Mouse (Mus musculus) forebrain, embryonic 13.5 days (tissue): ENCODE measurements at regions not wholly inside any gene's neighbourhood (a gene's known extent, or its start where the extent isn't known, plus 50 kb on each side); places are given as distances from the start of the nearest gene placed in this dataset.

Experiments used
- ATAC-seq: fragments of 200-750 bp; cut with Nextera tagmentation; 2 replicates; pipeline ENCODE4 v1.8.0; 2017
- H3K27ac ChIP-seq: fragments of 300-500 bp; sonication (generic); 2 replicates; pipeline ENCODE4 v1.5.1; 2015; ENCODE audit warnings: inconsistent platforms, mild to moderate bottlenecking, moderate library complexity
- H3K27me3 ChIP-seq: fragments of 300-500 bp; sonication (generic); 2 replicates; pipeline ENCODE4 v1.6.1; 2015; ENCODE audit warnings: mild to moderate bottlenecking, inconsistent platforms
- H3K36me3 ChIP-seq: fragments of 300-500 bp; sonication (generic); 2 replicates; pipeline ENCODE4 v1.6.1; 2015; ENCODE audit warnings: mild to moderate bottlenecking, inconsistent platforms; ENCODE audit not compliant: poor library complexity, severe bottlenecking
- H3K4me1 ChIP-seq: fragments of 300-500 bp; sonication (generic); 2 replicates; pipeline ENCODE4 v1.6.1; 2015; ENCODE audit warnings: inconsistent platforms
- H3K4me2 ChIP-seq: fragments of 300-500 bp; sonication (generic); 2 replicates; pipeline ENCODE4 v1.6.1; 2015; ENCODE audit warnings: inconsistent platforms, mild to moderate bottlenecking, moderate library complexity
- H3K4me3 ChIP-seq: fragments of 300-500 bp; sonication (generic); 2 replicates; pipeline ENCODE4 v1.5.1; 2015; ENCODE audit warnings: mild to moderate bottlenecking, inconsistent platforms
- H3K9ac ChIP-seq: fragments of 300-500 bp; sonication (generic); 2 replicates; pipeline ENCODE4 v1.6.1; 2015; ENCODE audit warnings: mild to moderate bottlenecking, inconsistent platforms
- H3K9me3 ChIP-seq: fragments of 300-500 bp; sonication (generic); replicated peaks from 2 replicates; pipeline ENCODE4 v1.6.1; 2016; ENCODE audit warnings: inconsistent platforms
- WGBS: fragments of 180-500 bp; shearing (Covaris S2); methylation state at CpG from one replicate; pipeline ENCODE4 v1.1.7; 2015; 5-methylcytosine and 5-hydroxymethylcytosine counted together

- H3K4me3 ChIP-seq: no peak overlapping the region
- no peaks in the 10 kb centered on the region for H3K36me3 ChIP-seq
- H3K4me2 ChIP-seq: no peak overlapping the region
- H3K9ac ChIP-seq: no peak overlapping the region
- H3K27ac ChIP-seq: no peak overlapping the region
- H3K9me3 ChIP-seq: no peaks in the 10 kb centered on the region
- H3K27me3 ChIP-seq: no peaks in the 10 kb centered on the region
- no peak for ATAC-seq
- no peaks in the 10 kb centered on the region for H3K4me1 ChIP-seq
- 86% methylated on average over 4 of the region's 4 CpGs for WGBS
Observed at GRCm38 (mm10) chr10:98792019-98792741, 122.0 kb upstream of the Atp2b1 start.

- H3K27me3 ChIP-seq: no peaks in the 10 kb centered on the region
- no peaks in the 10 kb centered on the region for H3K4me1 ChIP-seq
- no peak for ATAC-seq
- no peak overlapping the region for H3K9ac ChIP-seq
- no peaks in the 10 kb centered on the region for H3K36me3 ChIP-seq
- H3K4me2 ChIP-seq: no peak overlapping the region
- H3K9me3 ChIP-seq: no peaks in the 10 kb centered on the region
- H3K27ac ChIP-seq: no peak overlapping the region
- no peak overlapping the region for H3K4me3 ChIP-seq
- WGBS: 94% methylated on average over 9 of the region's 9 CpGs
Observed at GRCm38 (mm10) chr10:98793926-98794536, 120.2 kb upstream of the Atp2b1 start.

GRCm38 (mm10) chr10:98796016-98796415 is 118.2 kb upstream of the Atp2b1 start:
- Histone ChIP-seq H3K27me3 (no peaks in the 10 kb centered on the region), H3K9me3 (no peaks in the 10 kb centered on the region), H3K27ac (no peak overlapping the region), H3K4me1 (peaks cover 3% of the 10 kb centered on the region; the same call in 1 of the 2 replicates), H3K4me3 (no peak overlapping the region), H3K36me3 (no peaks in the 10 kb centered on the region), H3K9ac (no peak overlapping the region), H3K4me2 (no peak overlapping the region)
- 93% methylated on average over 3 of the region's 3 CpGs for WGBS
- no peak for ATAC-seq

GRCm38 (mm10) chr10:98798634-98799415 is 115.4 kb upstream of the Atp2b1 start:
- 87% methylated on average over 6 of the region's 6 CpGs for WGBS
- ATAC-seq: no peak

GRCm38 (mm10) chr10:98799830-98800229 is 114.4 kb upstream of the Atp2b1 start:
- H3K27me3 ChIP-seq: no peaks in the 10 kb centered on the region
- 80% methylated on average over 3 of the region's 3 CpGs for WGBS
- no peak overlapping the region for H3K9ac ChIP-seq
- ATAC-seq: no peak
- no peak overlapping the region for H3K4me3 ChIP-seq
- H3K9me3 ChIP-seq: no peaks in the 10 kb centered on the region
- no peak overlapping the region for H3K27ac ChIP-seq
- no peaks in the 10 kb centered on the region for H3K36me3 ChIP-seq
- peaks cover 3% of the 10 kb centered on the region; the same call in 1 of the 2 replicates for H3K4me1 ChIP-seq
- H3K4me2 ChIP-seq: no peak overlapping the region

More at GRCm38 (mm10) chr10:98798634-98799415, 115.4 kb upstream of the Atp2b1 start:
- Histone ChIP-seq H3K27me3 (no peaks in the 10 kb centered on the region), H3K27ac (no peak overlapping the region), H3K9me3 (no peaks in the 10 kb centered on the region), H3K9ac (no peak overlapping the region), H3K4me1 (peaks cover 3% of the 10 kb centered on the region; the same call in 1 of the 2 replicates), H3K4me2 (no peak overlapping the region), H3K36me3 (no peaks in the 10 kb centered on the region), H3K4me3 (no peak overlapping the region)

GRCm38 (mm10) chr10:98800949-98801348 is 113.3 kb upstream of the Atp2b1 start:
- Histone ChIP-seq H3K9ac (no peak overlapping the region), H3K27me3 (no peaks in the 10 kb centered on the region), H3K4me1 (peaks cover 3% of the 10 kb centered on the region; the same call in 1 of the 2 replicates), H3K36me3 (no peaks in the 10 kb centered on the region), H3K4me2 (no peak overlapping the region; the same call in 1 of the 2 replicates), H3K27ac (no peak overlapping the region), H3K4me3 (no peak overlapping the region), H3K9me3 (no peaks in the 10 kb centered on the region)
- no peak for ATAC-seq
- WGBS: 16% methylated on average over 8 of the region's 8 CpGs

- no peak overlapping the region for H3K4me2 ChIP-seq
- H3K27ac ChIP-seq: no peak overlapping the region
- H3K4me3 ChIP-seq: no peak overlapping the region
- no peak overlapping the region for H3K9ac ChIP-seq
- H3K9me3 ChIP-seq: no peaks in the 10 kb centered on the region
- no peaks in the 10 kb centered on the region for H3K27me3 ChIP-seq
- WGBS: 100% methylated on average over 1 of the region's 1 CpGs
- no peak for ATAC-seq
- H3K4me1 ChIP-seq: peaks cover 3% of the 10 kb centered on the region; the same call in 1 of the 2 replicates
- no peaks in the 10 kb centered on the region for H3K36me3 ChIP-seq
Observed at GRCm38 (mm10) chr10:98805013-98805412, 109.2 kb upstream of the Atp2b1 start.

GRCm38 (mm10) chr10:98806798-98807535 is 107.2 kb upstream of the Atp2b1 start:
- no peak overlapping the region for H3K27ac ChIP-seq
- H3K9ac ChIP-seq: no peak overlapping the region
- no peak for ATAC-seq
- H3K4me3 ChIP-seq: no peak overlapping the region
- no peaks in the 10 kb centered on the region for H3K36me3 ChIP-seq
- no peaks in the 10 kb centered on the region for H3K27me3 ChIP-seq
- H3K4me2 ChIP-seq: no peak overlapping the region
- H3K9me3 ChIP-seq: no peaks in the 10 kb centered on the region
- no peaks in the 10 kb centered on the region for H3K4me1 ChIP-seq
- 93% methylated on average over 19 of the region's 19 CpGs for WGBS

GRCm38 (mm10) chr10:98808644-98809043 is 105.6 kb upstream of the Atp2b1 start:
- no peaks in the 10 kb centered on the region for H3K4me1 ChIP-seq
- H3K27me3 ChIP-seq: no peaks in the 10 kb centered on the region
- 52% methylated on average over 4 of the region's 4 CpGs for WGBS
- H3K4me2 ChIP-seq: no peak overlapping the region
- no peak overlapping the region for H3K27ac ChIP-seq
- no peaks in the 10 kb centered on the region for H3K36me3 ChIP-seq
- no peaks in the 10 kb centered on the region for H3K9me3 ChIP-seq
- H3K4me3 ChIP-seq: no peak overlapping the region
- no peak overlapping the region for H3K9ac ChIP-seq
- ATAC-seq: no peak

- WGBS: 95% methylated on average over 5 of the region's 5 CpGs
- Histone ChIP-seq H3K4me2 (no peak overlapping the region), H3K27ac (no peak overlapping the region), H3K27me3 (no peaks in the 10 kb centered on the region), H3K4me1 (no peaks in the 10 kb centered on the region), H3K9me3 (no peaks in the 10 kb centered on the region), H3K36me3 (no peaks in the 10 kb centered on the region), H3K9ac (no peak overlapping the region), H3K4me3 (no peak overlapping the region)
- no peak for ATAC-seq
Observed at GRCm38 (mm10) chr10:98829051-98829450, 85.2 kb upstream of the Atp2b1 start.

GRCm38 (mm10) chr10:98831488-98831887 is 82.7 kb upstream of the Atp2b1 start:
- ATAC-seq: no peak
- 92% methylated on average over 7 of the region's 7 CpGs for WGBS

More at GRCm38 (mm10) chr10:98831488-98831887, 82.7 kb upstream of the Atp2b1 start:
- H3K4me2 ChIP-seq: no peak overlapping the region
- H3K4me1 ChIP-seq: no peaks in the 10 kb centered on the region
- H3K36me3 ChIP-seq: no peaks in the 10 kb centered on the region
- no peak overlapping the region for H3K9ac ChIP-seq
- H3K27ac ChIP-seq: no peak overlapping the region
- H3K9me3 ChIP-seq: no peaks in the 10 kb centered on the region
- no peaks in the 10 kb centered on the region for H3K27me3 ChIP-seq
- no peak overlapping the region for H3K4me3 ChIP-seq
